Mouse (Mus musculus): ENCODE results near the gene Fastk. TPM values are rescaled to one million over a fixed set of nuclear protein-coding genes. Genes with fewer than 3 reads are reported as not detected.
A peak's percentile ranks its signal among the peaks of the same experiment; 100 is the strongest.

Gene Fastk
- polyA plus RNA-seq (2015; fragmentation: Nextera tagmentation; extraction: Ambion mirVana) = 116 and 125 TPM in 2 replicates

DNA sequence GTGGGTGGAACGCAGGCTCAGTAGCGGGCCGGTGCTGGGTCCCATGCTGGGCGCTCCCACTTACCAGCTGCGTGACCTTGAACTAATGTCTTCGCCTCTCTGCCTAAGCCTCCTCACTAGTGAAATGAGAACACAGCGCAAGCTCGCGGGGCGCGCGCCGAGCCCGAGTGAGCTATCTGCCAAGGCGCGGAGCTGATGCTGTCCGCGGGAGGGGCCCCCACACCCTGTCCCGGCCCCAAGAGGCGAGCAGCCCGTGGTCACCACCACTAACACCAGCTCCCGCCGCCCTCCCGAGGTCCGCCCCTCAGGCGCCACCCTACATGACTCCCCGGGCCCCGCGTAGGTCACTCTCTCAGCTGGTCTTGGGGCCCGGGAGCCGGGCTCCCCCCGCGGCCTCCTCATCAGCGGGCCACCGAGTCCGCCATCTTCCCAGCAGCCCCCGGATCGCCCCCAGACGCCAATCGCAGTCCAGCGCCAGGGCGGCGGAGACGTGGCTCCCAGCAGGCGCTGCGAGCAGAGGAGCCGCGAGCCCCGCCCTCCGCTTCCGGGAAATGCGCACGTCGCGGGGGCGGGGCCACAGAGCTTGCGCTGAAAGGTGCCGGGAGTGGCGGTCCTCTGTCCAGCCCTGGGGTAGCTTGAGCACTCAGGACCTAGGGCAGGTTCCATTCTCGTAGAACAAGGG is at the start of gene Fastk:
TSS of gene Fastk (minus strand) at position 542 of the 682 bp plus-strand sequence.
- WGBS = under 1% methylated on average over 60 of the region's 60 CpGs
- Histone ChIP-seq H3K27me3 (peaks cover 1% of the 10 kb centered on the region; the same call in 1 of the 2 replicates), H3K9me3 (replicated peaks) (no peaks in the 10 kb centered on the region), H3K27ac (peak within 1 kb of the TSS; percentile 94), H3K4me3 (replicated peaks) (peak within 1 kb of the TSS; percentile 91), H3K4me1 (peaks cover 36% of the 10 kb centered on the region), H3K36me3 (peaks cover 40% of the 10 kb centered on the region), H3K9ac (peak within 1 kb of the TSS; percentile 98), H3K4me2 (peak within 1 kb of the TSS; percentile 85)
- ATAC-seq (replicated peaks; ENCODE audit: low FRiP score) = peak; percentile 85

DNA sequence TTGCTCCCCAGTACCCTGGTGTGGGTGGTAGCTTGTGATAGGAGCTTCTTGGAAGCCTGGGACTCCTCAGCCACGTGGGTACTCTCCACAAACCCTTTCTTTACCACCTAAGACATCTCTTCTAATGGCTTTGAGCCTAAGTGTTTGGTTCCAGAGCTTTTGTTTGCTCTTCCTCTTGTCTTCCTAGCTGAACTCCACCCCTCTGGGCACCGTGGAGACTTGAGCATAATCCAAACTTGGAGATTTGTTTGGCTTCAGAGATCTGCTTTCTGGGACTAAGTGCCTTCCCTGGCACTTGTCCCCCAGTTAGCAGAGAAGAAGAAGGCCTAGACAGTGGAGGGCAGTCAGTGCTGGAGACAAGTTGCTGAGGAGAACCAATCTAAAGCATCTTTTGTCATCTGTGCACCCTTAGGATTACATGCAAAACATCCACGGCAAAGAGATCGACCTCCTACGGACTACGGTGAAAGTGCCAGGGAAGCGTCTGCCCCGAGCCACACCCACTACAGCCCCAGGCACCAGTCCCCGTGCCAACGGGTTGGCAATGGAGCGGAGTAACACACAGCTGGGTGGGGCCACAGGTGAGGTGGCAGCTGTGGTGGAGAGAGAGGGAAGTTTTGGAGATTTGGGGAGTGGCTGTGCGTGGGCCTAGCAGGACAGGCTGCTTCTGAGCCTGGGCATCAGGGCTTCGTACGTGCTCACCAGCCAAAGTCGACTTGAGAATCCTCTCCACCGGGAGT is 47.6 kb upstream of the Fastk start:
- ATAC-seq (replicated peaks; ENCODE audit: low FRiP score) = no peak
- Histone ChIP-seq H3K4me1 (0 out of 2 replicates have a peak, but pooled peaks cover 2% of the 10 kb centered on the region), H3K9ac (no peak overlapping the region), H3K36me3 (peaks cover 99% of the 10 kb centered on the region), H3K9me3 (replicated peaks) (no peaks in the 10 kb centered on the region), H3K4me3 (replicated peaks) (no peak overlapping the region), H3K4me2 (no peak overlapping the region), H3K27me3 (no peaks in the 10 kb centered on the region), H3K27ac (no peak overlapping the region)
- WGBS = 91% methylated on average over 16 of the region's 16 CpGs

DNA sequence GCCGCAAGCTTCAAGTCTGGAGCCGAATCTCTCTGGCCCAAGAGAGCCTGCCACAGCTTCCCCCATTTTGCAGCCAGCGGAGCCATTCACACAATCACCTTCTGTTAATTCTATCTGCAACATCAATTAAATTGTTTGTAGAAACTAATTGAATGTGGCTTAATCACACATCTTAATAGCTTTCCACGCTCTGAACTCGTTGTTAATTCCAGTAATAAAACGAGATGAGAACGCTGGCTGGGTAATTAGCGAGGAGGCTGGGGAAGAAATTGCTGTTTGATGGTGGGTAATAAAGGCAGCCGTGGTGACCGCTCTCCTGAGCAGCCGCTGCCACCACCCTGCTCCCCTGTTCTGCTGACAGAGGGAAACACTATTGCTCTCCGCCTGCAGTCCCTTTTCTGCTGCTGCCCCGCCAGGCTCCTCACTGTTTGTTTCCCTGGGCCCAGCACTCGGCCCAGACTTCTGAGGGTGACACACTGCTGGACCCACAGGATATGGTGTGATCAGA is 45.4 kb upstream of the Fastk start:
- Histone ChIP-seq H3K4me3 (replicated peaks) (no peak overlapping the region), H3K36me3 (peaks cover 92% of the 10 kb centered on the region), H3K9ac (no peak overlapping the region), H3K4me2 (no peak overlapping the region), H3K4me1 (peaks cover 9% of the 10 kb centered on the region), H3K27ac (no peak overlapping the region), H3K27me3 (0 out of 2 replicates have a peak, but pooled peaks cover 2% of the 10 kb centered on the region), H3K9me3 (replicated peaks) (no peaks in the 10 kb centered on the region)
- 42% methylated on average over 14 of the region's 14 CpGs for WGBS
- ATAC-seq (replicated peaks; ENCODE audit: low FRiP score) = no peak

DNA sequence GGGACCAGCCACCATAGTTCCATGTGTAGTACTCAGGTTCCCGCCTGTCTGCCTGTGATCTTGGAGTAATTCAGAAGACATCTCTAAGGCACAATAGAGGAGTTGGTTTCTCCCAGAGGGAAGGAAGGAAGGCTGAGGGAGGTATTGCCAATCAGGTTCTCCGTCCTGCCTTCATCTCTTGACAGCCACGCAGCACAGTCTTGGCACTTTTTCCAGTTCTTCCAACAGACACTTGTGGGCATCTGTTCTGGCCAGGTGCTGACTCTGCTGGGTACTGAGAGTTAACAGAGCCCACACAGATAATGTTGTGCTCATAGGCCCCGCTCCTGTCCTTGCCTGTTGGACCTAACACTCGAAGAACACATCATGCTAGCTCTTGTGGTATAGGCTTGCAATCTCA is 41.7 kb upstream of the Fastk start:
- 95% methylated on average over 5 of the region's 5 CpGs for WGBS

DNA sequence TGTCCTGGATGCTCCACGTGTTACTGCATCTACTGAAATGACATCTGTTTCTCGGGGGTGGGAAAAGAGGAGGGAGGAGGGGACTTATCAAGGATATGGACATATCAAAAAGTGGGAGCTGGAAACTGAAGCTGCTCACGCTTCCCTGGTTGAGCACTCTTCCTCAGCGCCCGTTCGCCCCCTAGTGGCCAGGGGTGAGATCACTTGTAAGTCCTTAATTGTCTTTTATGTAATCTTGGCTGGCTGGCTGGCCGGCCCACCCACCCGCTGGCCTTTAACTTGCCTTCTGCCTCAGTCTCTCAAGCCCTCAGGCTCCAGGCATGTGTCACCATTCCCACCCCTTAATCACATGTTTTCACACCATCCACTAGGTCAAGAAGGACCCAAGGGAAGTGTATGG is 41.0 kb upstream of the Fastk start:
- 6% methylated on average over 8 of the region's 8 CpGs for WGBS
- H3K9me3 ChIP-seq (replicated peaks) = no peaks in the 10 kb centered on the region
- no peak overlapping the region for H3K9ac ChIP-seq
- H3K4me3 ChIP-seq (replicated peaks) = no peak overlapping the region
- H3K27ac ChIP-seq = no peak overlapping the region
- peaks cover 43% of the 10 kb centered on the region for H3K4me1 ChIP-seq
- no peak for ATAC-seq (replicated peaks; ENCODE audit: low FRiP score)
- H3K27me3 ChIP-seq = 0 out of 2 replicates have a peak, but pooled peaks cover 9% of the 10 kb centered on the region
- H3K4me2 ChIP-seq = no peak overlapping the region
- peaks cover 82% of the 10 kb centered on the region for H3K36me3 ChIP-seq

More for the DNA sequence above, 41.7 kb upstream of the Fastk start:
- Histone ChIP-seq H3K27me3 (0 out of 2 replicates have a peak, but pooled peaks cover 9% of the 10 kb centered on the region), H3K27ac (no peak overlapping the region), H3K9ac (no peak overlapping the region), H3K4me2 (no peak overlapping the region), H3K36me3 (peaks cover 83% of the 10 kb centered on the region), H3K4me3 (replicated peaks) (no peak overlapping the region), H3K4me1 (peaks cover 37% of the 10 kb centered on the region), H3K9me3 (replicated peaks) (no peaks in the 10 kb centered on the region)
- ATAC-seq (replicated peaks; ENCODE audit: low FRiP score) = no peak

DNA sequence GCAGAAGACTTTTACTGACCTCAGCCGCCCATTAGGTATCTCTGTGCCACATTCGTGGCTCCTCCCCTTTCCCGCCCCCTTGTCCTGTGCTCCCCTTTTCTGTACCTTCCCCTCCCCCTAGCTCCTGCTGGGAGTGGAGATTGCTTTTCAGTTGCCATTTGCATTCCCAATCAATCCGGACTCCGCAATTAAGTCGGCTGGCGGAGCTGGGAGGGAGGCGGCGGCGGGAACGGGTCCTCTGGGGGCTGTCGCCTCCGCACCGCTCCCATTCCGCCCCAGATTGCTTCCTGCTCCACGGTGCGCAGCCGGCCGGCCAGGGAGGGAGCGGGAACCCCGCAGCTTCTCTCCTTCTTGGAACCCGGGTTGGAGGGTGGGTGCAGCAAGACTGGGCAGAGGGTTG is 39.9 kb upstream of the Fastk start:
- ATAC-seq (replicated peaks; ENCODE audit: low FRiP score) = no peak
- whole genome bisulfite sequencing = 32% methylated on average over 22 of the region's 22 CpGs
- Histone ChIP-seq H3K36me3 (peaks cover 82% of the 10 kb centered on the region), H3K27ac (no peak overlapping the region), H3K4me1 (peaks cover 45% of the 10 kb centered on the region), H3K27me3 (0 out of 2 replicates have a peak, but pooled peaks cover 9% of the 10 kb centered on the region), H3K4me2 (peak overlapping the region; percentile 56), H3K9me3 (replicated peaks) (no peaks in the 10 kb centered on the region), H3K4me3 (replicated peaks) (peak overlapping the region; percentile 21), H3K9ac (peak overlapping the region; percentile 15; the same call in 1 of the 2 replicates)

DNA sequence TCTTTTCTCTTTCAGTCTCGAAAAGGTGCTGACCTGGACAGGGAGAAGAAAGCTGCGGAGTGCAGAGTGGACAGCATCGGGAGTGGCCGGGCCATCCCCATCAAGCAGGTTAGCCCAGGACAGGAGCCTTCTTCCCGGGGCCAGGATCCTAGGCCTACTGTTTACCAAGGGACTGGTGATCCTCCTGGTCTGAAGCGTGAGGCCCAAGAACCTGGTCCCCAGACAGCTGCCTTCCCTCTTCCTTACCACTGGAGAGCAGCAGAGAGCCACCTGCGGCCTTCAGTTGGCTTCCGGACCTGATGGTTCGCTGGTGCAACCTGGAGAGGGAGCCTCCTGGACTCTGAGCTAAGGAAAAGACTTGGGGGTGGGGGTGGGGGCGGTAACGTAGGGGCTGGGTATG is 38.2 kb upstream of the Fastk start:
- peaks cover 45% of the 10 kb centered on the region for H3K4me1 ChIP-seq
- peaks cover 82% of the 10 kb centered on the region for H3K36me3 ChIP-seq
- peak; percentile 11; the same call in 1 of the 2 replicates for ATAC-seq (replicated peaks; ENCODE audit: low FRiP score)
- H3K27ac ChIP-seq = peak overlapping the region; percentile 86
- H3K4me2 ChIP-seq = peak overlapping the region; percentile 1; the same call in 1 of the 2 replicates
- H3K9ac ChIP-seq = 0 out of 2 replicates have a peak overlapping the region, but pooled peaks have one; percentile 3
- no peaks in the 10 kb centered on the region for H3K9me3 ChIP-seq (replicated peaks)
- H3K27me3 ChIP-seq = 0 out of 2 replicates have a peak, but pooled peaks cover 9% of the 10 kb centered on the region
- 27% methylated on average over 11 of the region's 11 CpGs for WGBS
- H3K4me3 ChIP-seq (replicated peaks) = no peak overlapping the region

DNA sequence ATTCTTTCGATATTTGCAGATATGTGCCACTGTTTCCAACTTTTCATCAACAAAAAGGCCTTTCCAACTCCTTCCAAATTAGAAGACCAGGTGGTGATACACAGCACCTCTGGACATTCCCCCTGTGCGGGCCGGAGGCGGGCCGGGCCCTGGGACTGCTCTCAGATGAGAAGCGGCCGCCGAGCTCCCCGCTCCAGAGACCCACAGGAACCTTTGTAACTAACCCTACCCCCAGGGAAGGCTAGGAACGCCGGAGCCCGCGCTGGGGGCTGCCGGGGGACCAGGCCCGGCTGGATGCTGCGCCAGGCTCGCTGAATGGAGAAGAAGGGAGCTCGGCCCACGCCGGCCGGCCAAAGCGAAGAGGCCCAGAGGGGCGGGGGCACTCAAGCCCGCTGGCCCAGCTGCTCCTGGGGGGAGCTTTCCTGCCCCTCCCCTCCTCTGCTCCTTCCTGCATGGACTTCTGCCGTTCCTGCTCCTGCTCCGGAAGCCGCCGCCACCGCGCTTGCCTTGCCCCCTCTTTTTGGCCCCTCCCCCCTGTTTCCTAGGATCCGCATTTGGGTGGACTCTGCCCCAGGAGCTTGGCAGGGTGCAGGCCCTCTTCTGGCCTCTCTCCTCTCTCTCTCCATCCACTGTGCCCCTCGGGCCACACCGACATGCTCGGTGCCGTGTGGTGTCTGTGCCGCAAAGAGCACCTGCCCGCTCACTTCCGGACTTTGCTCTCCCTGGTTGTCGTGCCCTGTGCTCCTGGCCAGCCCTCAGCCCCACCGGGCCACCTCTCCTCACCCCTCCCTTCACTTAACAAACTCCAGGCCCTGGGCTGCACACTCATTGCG is 37.4 kb upstream of the Fastk start:
- peak overlapping the region; percentile 38 for H3K4me2 ChIP-seq
- H3K4me1 ChIP-seq = peaks cover 46% of the 10 kb centered on the region
- peaks cover 82% of the 10 kb centered on the region for H3K36me3 ChIP-seq
- peak overlapping the region; percentile 86 for H3K27ac ChIP-seq
- H3K9me3 ChIP-seq (replicated peaks) = no peaks in the 10 kb centered on the region
- 0 out of 2 replicates have a peak overlapping the region, but pooled peaks have one; percentile 2 for H3K4me3 ChIP-seq (replicated peaks)
- WGBS = 45% methylated on average over 37 of the region's 41 CpGs
- ATAC-seq (replicated peaks; ENCODE audit: low FRiP score) = peak; percentile 64
- 0 out of 2 replicates have a peak, but pooled peaks cover 9% of the 10 kb centered on the region for H3K27me3 ChIP-seq
- H3K9ac ChIP-seq = 0 out of 2 replicates have a peak overlapping the region, but pooled peaks have one; percentile 3

DNA sequence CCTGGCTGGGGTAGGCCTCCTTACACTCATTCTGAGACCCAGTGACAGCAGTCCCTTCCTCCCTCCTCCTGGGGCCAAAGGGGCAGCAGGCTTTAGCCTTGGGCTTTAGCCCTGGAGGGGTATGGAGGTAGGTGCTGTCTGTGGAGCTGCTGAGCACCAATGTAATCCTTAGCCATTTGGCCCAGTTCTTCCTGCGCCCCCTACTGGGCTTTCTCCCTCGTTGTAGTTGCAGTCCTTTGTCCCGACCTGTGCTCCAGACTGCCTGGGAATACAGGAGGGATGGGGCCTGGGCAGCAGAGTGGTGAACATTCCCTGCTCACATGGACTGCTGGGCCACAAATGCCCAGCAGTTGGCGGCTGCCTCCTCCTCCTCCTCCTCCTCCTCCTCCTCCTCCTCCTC is 36.6 kb upstream of the Fastk start:
- H3K36me3 ChIP-seq = peaks cover 82% of the 10 kb centered on the region
- peaks cover 50% of the 10 kb centered on the region for H3K4me1 ChIP-seq
- peak; percentile 34 for ATAC-seq (replicated peaks; ENCODE audit: low FRiP score)
- no peak overlapping the region for H3K9ac ChIP-seq
- H3K27ac ChIP-seq = no peak overlapping the region
- no peak overlapping the region for H3K4me2 ChIP-seq
- H3K9me3 ChIP-seq (replicated peaks) = no peaks in the 10 kb centered on the region
- 0 out of 2 replicates have a peak, but pooled peaks cover 9% of the 10 kb centered on the region for H3K27me3 ChIP-seq
- H3K4me3 ChIP-seq (replicated peaks) = no peak overlapping the region
- 4% methylated on average over 4 of the region's 4 CpGs for WGBS

DNA sequence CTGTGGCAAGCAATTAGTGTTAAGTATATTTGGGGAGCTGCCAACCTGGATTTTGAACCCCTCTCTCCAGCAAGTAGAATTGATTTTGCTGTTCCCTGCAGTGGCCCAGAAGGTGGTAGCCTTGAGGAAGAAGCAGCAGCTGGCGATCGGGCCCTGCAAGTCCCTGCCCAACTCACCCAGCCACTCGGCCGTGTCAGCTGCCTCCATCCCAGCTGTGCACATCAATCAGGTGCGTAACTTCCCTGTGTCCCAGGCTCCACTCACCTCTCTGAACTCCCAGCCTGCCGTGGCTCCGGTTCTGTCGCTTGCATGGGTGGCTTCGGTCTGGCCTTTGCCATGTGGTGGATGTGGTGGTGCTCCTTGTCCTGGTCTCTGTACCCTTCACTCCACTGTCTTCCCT is 32.8 kb upstream of the Fastk start:
- 63% methylated on average over 9 of the region's 9 CpGs for WGBS
- Histone ChIP-seq H3K4me1 (peaks cover 52% of the 10 kb centered on the region), H3K9me3 (replicated peaks) (no peaks in the 10 kb centered on the region), H3K27ac (no peak overlapping the region), H3K27me3 (peaks cover 30% of the 10 kb centered on the region), H3K9ac (no peak overlapping the region), H3K36me3 (peaks cover 61% of the 10 kb centered on the region), H3K4me2 (no peak overlapping the region), H3K4me3 (replicated peaks) (no peak overlapping the region)
- ATAC-seq (replicated peaks; ENCODE audit: low FRiP score) = no peak
